Mouse (Mus musculus) CH12.LX (cell line): ENCODE data around the gene Vasp. TPM values are rescaled to one million over a fixed set of nuclear protein-coding genes. Genes with fewer than 3 reads are reported as not detected.

Experiments
- DNase-seq: peaks from one replicate; pipeline ENCODE4 v3.0.0-alpha.2; 2013; ENCODE audit errors: extremely low read depth
- H3K27ac ChIP-seq: 2 replicates; pipeline ENCODE4 v1.5.1; 2012; ENCODE audit warnings: low read depth, mild to moderate bottlenecking, control low read depth, moderate library complexity; ENCODE audit not compliant: insufficient read depth
- H3K27me3 ChIP-seq: replicated peaks from 2 replicates; pipeline ENCODE3; 2012; ENCODE audit warnings: inconsistent platforms
- H3K36me3 ChIP-seq, 2 experiments: replicated peaks in 1 of 2; 2 replicates each; pipeline versions ENCODE3 to v1.6.1; 2012; ENCODE audit warnings: inconsistent platforms in 1 of 2, low read length in 1 of 2, mild to moderate bottlenecking in 1 of 2, mixed read lengths in 1 of 2, moderate library complexity in 1 of 2; ENCODE audit not compliant: control insufficient read depth in 1 of 2, insufficient read depth in 1 of 2
- H3K4me1 ChIP-seq, 2 experiments: 2 replicates each; pipeline ENCODE4 v1.6.1; 2012; ENCODE audit warnings: inconsistent platforms in 1 of 2, moderate library complexity in 1 of 2; ENCODE audit not compliant: insufficient read depth in 2 of 2, control insufficient read depth in 1 of 2
- H3K4me2 ChIP-seq: 2 replicates; pipeline ENCODE4 v1.6.1; 2012; ENCODE audit warnings: low read depth, mild to moderate bottlenecking, control low read depth; ENCODE audit not compliant: poor library complexity, insufficient read depth, severe bottlenecking
- H3K4me3 ChIP-seq, 3 experiments: fragments of 150-350 bp in 1 of 3; sonication (generic) in 1 of 3; replicated peaks in 1 of 3; 2 replicates each; pipeline versions ENCODE3 to v1.5.1; 2011 to 2012; ENCODE audit warnings: low read depth in 2 of 3, low read length in 2 of 3, mild to moderate bottlenecking in 2 of 3, moderate library complexity in 2 of 3, control low read depth in 1 of 3, improper control_type of control experiment in 1 of 3, inconsistent platforms in 1 of 3, mixed read lengths in 1 of 3; ENCODE audit not compliant: poor library complexity in 1 of 3
- H3K79me2 ChIP-seq: replicated peaks from 2 replicates; pipeline ENCODE4 v1.6.1; 2012; ENCODE audit warnings: mild to moderate bottlenecking, moderate library complexity; ENCODE audit not compliant: control insufficient read depth, poor library complexity, insufficient read depth, severe bottlenecking; ENCODE audit errors: extremely low read depth
- H3K9ac ChIP-seq: 2 replicates; pipeline ENCODE4 v1.6.1; 2012; ENCODE audit warnings: low read depth, mild to moderate bottlenecking, control low read depth, moderate library complexity; ENCODE audit not compliant: insufficient read depth
- H3K9me3 ChIP-seq: replicated peaks from 2 replicates; pipeline ENCODE3; 2012; ENCODE audit warnings: low read length, inconsistent platforms, mixed read lengths
- BHLHE40 ChIP-seq: IDR thresholded peaks from 2 replicates; pipeline ENCODE4 v1.6.1; 2011; ENCODE audit warnings: mild to moderate bottlenecking, low read depth, low read length, improper control_type of control experiment
- E2F4 ChIP-seq: IDR thresholded peaks from 2 replicates; pipeline ENCODE4 v1.6.1; 2011; ENCODE audit warnings: low read depth, low read length, improper control_type of control experiment; ENCODE audit not compliant: insufficient replicate concordance
- EP300 ChIP-seq: IDR thresholded peaks from 2 replicates; pipeline ENCODE4 v1.6.1; 2011; ENCODE audit warnings: low read length, improper control_type of control experiment
- ETS1 ChIP-seq: conservative IDR thresholded peaks from 2 replicates; pipeline ENCODE4 v1.6.1; 2012; ENCODE audit warnings: low read depth, mild to moderate bottlenecking, inconsistent platforms, low read length, improper control_type of control experiment, moderate library complexity
- IRF4 ChIP-seq: IDR thresholded peaks from 2 replicates; pipeline ENCODE4 v1.6.1; 2014; ENCODE audit warnings: low read depth, mild to moderate bottlenecking, inconsistent platforms, low read length, improper control_type of control experiment
- JUN ChIP-seq: IDR thresholded peaks from 2 replicates; pipeline ENCODE4 v1.6.1; 2011; ENCODE audit warnings: low read depth, mild to moderate bottlenecking, low read length, improper control_type of control experiment, moderate library complexity; ENCODE audit not compliant: insufficient read depth
- KAT2A ChIP-seq: IDR thresholded peaks from 2 replicates; pipeline ENCODE4 v1.6.1; 2012; ENCODE audit warnings: low read length, improper control_type of control experiment, inconsistent platforms; ENCODE audit not compliant: insufficient replicate concordance
- MEF2A ChIP-seq: IDR thresholded peaks from 2 replicates; pipeline ENCODE4 v1.6.1; 2014; ENCODE audit warnings: low read depth, mild to moderate bottlenecking, inconsistent platforms, low read length, improper control_type of control experiment, borderline replicate concordance
- NELFE ChIP-seq: IDR thresholded peaks from 2 replicates; pipeline ENCODE4 v1.6.1; 2011; ENCODE audit warnings: low read depth, low read length, improper control_type of control experiment
- RAD21 ChIP-seq: IDR thresholded peaks from 2 replicates; pipeline ENCODE4 v1.6.1; 2011; ENCODE audit warnings: low read depth, mild to moderate bottlenecking, low read length, improper control_type of control experiment, moderate library complexity
- SMC3 ChIP-seq: IDR thresholded peaks from 2 replicates; pipeline ENCODE4 v1.6.1; 2011; ENCODE audit warnings: low read depth, low read length, improper control_type of control experiment
- USF1 ChIP-seq: IDR thresholded peaks from 2 replicates; pipeline ENCODE4 v1.6.1; 2014; ENCODE audit warnings: low read depth, mild to moderate bottlenecking, inconsistent platforms, low read length, improper control_type of control experiment
- USF2 ChIP-seq: conservative IDR thresholded peaks from 2 replicates; pipeline ENCODE4 v1.6.1; 2011; ENCODE audit warnings: low read depth, low read length, improper control_type of control experiment
- ZMIZ1 ChIP-seq: IDR thresholded peaks from 2 replicates; pipeline ENCODE4 v1.6.1; 2012; ENCODE audit warnings: low read depth, mild to moderate bottlenecking, inconsistent platforms, low read length, improper control_type of control experiment
- dilution Hi-C: fragments of 300-500 bp; cut with MboI; formaldehyde crosslinking; loops from 2 replicates; pipeline ENCODE4 v1.14.3; 2020; ENCODE audit warnings: low sequenced_read_pairs; ENCODE audit not compliant: extremely low pct_unique_long_range_greater_than_20kb, extremely low pct_ligation_motif_present
- in situ Hi-C: fragments of 300-500 bp; cut with MboI; formaldehyde crosslinking; loops from 3 replicates; pipeline ENCODE4 v1.14.3; 2019; ENCODE audit warnings: low sequenced_read_pairs, low pct_ligation_motif_present, low pct_unique_long_range_greater_than_20kb, mixed read lengths
- polyA plus RNA-seq: library from polyadenylated mRNA; unstranded; fragments of >175 nt; gene quantifications from 2 replicates; pipeline ENCODE4 v1.2.1, GENCODE M21; 2012; ENCODE audit warnings: low read depth; ENCODE audit not compliant: insufficient read length
- total RNA-seq, 2 experiments: library from RNA; depleted of rRNA; stranded (reverse); fragments of 300-350 nt in 1 of 2; fragments of >200 nt in 1 of 2; gene quantifications; 2 replicates each; pipeline ENCODE4 v1.2.3; 2012 to 2014

The Vasp gene
- total and polyA plus RNA-seq, 3 experiments, result 114 to 191 (median 125) TPM

- 0 out of 2 replicates have a peak, but pooled peaks have one; percentile 14 for TF ChIP-seq BHLHE40
- TF ChIP-seq NELFE, result no peak
- TF ChIP-seq, all 38 proteins: peak for 1
- H3K36me3 ChIP-seq, result no peaks in the 10 kb centered on the region
- peaks cover 94% of the 10 kb centered on the region for H3K27me3 ChIP-seq
- DNase-seq, result no peak
- H3K9me3 ChIP-seq, result peaks cover 13% of the 10 kb centered on the region
- H3K27ac ChIP-seq, result no peak overlapping the region
- peaks cover 11 to 39% of the 10 kb centered on the region in 2 experiments for H3K4me1 ChIP-seq
- H3K79me2 ChIP-seq, result no peaks in the 10 kb centered on the region
- dilution Hi-C loops (no loop called here), in situ Hi-C loops (no loop called here)
- H3K4me3 ChIP-seq, result no peak overlapping the region
- no peak overlapping the region for H3K4me2 ChIP-seq
- H3K9ac ChIP-seq, result no peak overlapping the region
Measured at GRCm38 (mm10) chr7:19316451-19317161, 45.0 kb upstream of the Vasp start.

DNA sequence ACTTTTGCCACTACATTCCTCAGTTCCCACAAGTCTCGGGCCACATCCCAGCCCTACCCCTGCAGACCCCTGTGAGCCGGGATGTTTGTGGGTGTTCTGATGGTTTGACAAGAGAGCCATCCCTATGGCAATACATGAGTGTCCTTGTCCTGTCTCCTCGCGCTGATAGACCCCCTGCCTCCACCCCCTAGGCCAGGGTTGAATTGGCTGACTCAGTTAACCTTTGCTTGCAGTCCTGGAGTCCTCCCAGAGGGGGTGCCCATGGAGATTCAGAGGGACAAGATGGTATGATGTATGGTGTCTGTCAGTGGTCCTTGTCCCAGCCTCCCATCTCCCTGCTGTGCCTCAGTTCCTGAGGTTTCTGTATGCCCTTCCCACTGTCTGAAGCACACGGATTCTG, 42.4 kb upstream of the Vasp start:
- in situ Hi-C loops (no loop called here), dilution Hi-C loops (no loop called here)
- Histone ChIP-seq H3K4me1 (peaks cover 5 to 26% of the 10 kb centered on the region in 2 experiments; a peak in 3 of 4 replicates), H3K27me3 (peaks cover 88% of the 10 kb centered on the region), H3K9me3 (peaks cover 8% of the 10 kb centered on the region), H3K36me3 (no peaks in the 10 kb centered on the region), H3K27ac (no peak overlapping the region), H3K4me3 (no peak overlapping the region), H3K4me2 (no peak overlapping the region), H3K9ac (no peak overlapping the region), H3K79me2 (no peaks in the 10 kb centered on the region)
- TF ChIP-seq JUN (no peak), USF2 (no peak), E2F4 (no peak), EP300 (no peak), ZMIZ1 (no peak), KAT2A (no peak), ETS1 (no peak), IRF4 (no peak)
- no peak for DNase-seq

- dilution Hi-C loops, result no loop called here
- H3K4me1 ChIP-seq, result peaks cover 5 to 31% of the 10 kb centered on the region in 2 experiments; a peak in 2 of 4 replicates
- H3K36me3 ChIP-seq, result no peaks in the 10 kb centered on the region
- no peak for DNase-seq
- no peak overlapping the region for H3K27ac ChIP-seq
- in situ Hi-C loops, result no loop called here
- H3K79me2 ChIP-seq, result no peaks in the 10 kb centered on the region
- TF ChIP-seq SMC3, result no peak
- no peak for TF ChIP-seq RAD21
- no peak for TF ChIP-seq MEF2A
- no peak for TF ChIP-seq ZMIZ1
- TF ChIP-seq USF1, result no peak
- no peak overlapping the region for H3K4me2 ChIP-seq
- no peak overlapping the region for H3K9ac ChIP-seq
- H3K9me3 ChIP-seq, result peaks cover 8% of the 10 kb centered on the region
- H3K4me3 ChIP-seq, result no peak overlapping the region
- H3K27me3 ChIP-seq, result peaks cover 77% of the 10 kb centered on the region
Measured at GRCm38 (mm10) chr7:19311991-19312390, 40.4 kb upstream of the Vasp start.
